Mouse (Mus musculus) embryonic facial prominence, embryonic 15.5 days (tissue): ENCODE measurements around the gene Cdk5rap1. TPM values are rescaled to one million over a fixed set of nuclear protein-coding genes. Genes with fewer than 3 reads are reported as not detected.
"Not testable (repeated sequence)": the region's sequence is repeated elsewhere in the genome, so short reads cannot be mapped to it uniquely, and the experiment has no call there.

Experiments
- ATAC-seq: fragments of 200-750 bp; cut with Nextera tagmentation; 2 replicates; pipeline ENCODE4 v1.8.0; 2017; ENCODE audit warnings: low read depth, moderate TSS enrichment; ENCODE audit not compliant: insufficient number of reproducible peaks, low FRiP score, low TSS enrichment
- H3K27ac ChIP-seq: fragments of 300-500 bp; sonication (generic); replicated peaks from 2 replicates; pipeline ENCODE4 v1.5.1; 2015; ENCODE audit warnings: mild to moderate bottlenecking, inconsistent platforms
- H3K27me3 ChIP-seq: fragments of 300-500 bp; sonication (generic); 2 replicates; pipeline ENCODE4 v1.6.1; 2015; ENCODE audit warnings: inconsistent platforms
- H3K36me3 ChIP-seq: fragments of 300-500 bp; sonication (generic); 2 replicates; pipeline ENCODE4 v1.6.1; 2015; ENCODE audit warnings: mild to moderate bottlenecking, inconsistent platforms
- H3K4me1 ChIP-seq: fragments of 300-500 bp; sonication (generic); 2 replicates; pipeline ENCODE4 v1.6.1; 2015; ENCODE audit warnings: inconsistent platforms
- H3K4me2 ChIP-seq: fragments of 300-500 bp; sonication (generic); replicated peaks from 2 replicates; pipeline ENCODE4 v1.6.1; 2015; ENCODE audit warnings: mild to moderate bottlenecking, inconsistent platforms
- H3K4me3 ChIP-seq: fragments of 300-500 bp; sonication (generic); replicated peaks from 2 replicates; pipeline ENCODE4 v1.5.1; 2015; ENCODE audit warnings: mild to moderate bottlenecking, inconsistent platforms
- H3K9ac ChIP-seq: fragments of 300-500 bp; sonication (generic); 2 replicates; pipeline ENCODE4 v1.6.1; 2015; ENCODE audit warnings: inconsistent platforms
- H3K9me3 ChIP-seq: fragments of 300-500 bp; sonication (generic); replicated peaks from 2 replicates; pipeline ENCODE4 v1.6.1; 2016; ENCODE audit warnings: inconsistent platforms
- WGBS: fragments of 180-500 bp; shearing (Covaris S2); methylation state at CpG from one replicate; pipeline ENCODE4 v1.1.7; 2015; 5-methylcytosine and 5-hydroxymethylcytosine counted together
- polyA plus RNA-seq: library from polyadenylated mRNA; unstranded; fragments of >200 nt; fragmentation: Nextera tagmentation; extraction: Ambion mirVana; gene quantifications from 2 replicates; pipeline ENCODE4 v1.2.1, GENCODE M21; 2015

Gene Cdk5rap1
- polyA plus RNA-seq, 1 experiment from 2014 or later: 21.1 TPM

GRCm38 (mm10) chr2:154373961-154374632, 1.3 kb upstream of the Cdk5rap1 start:
- H3K36me3 ChIP-seq: peaks cover 13% of the 10 kb centered on the region; the same call in 1 of the 2 replicates
- H3K27me3 ChIP-seq: no peaks in the 10 kb centered on the region
- no peak overlapping the region for H3K4me3 ChIP-seq
- no peaks in the 10 kb centered on the region for H3K9me3 ChIP-seq
- no peak overlapping the region for H3K27ac ChIP-seq
- no peak overlapping the region for H3K9ac ChIP-seq
- 56% methylated on average over 6 of the region's 6 CpGs for WGBS
- ATAC-seq: no peak
- no peak overlapping the region for H3K4me2 ChIP-seq
- peaks cover 8% of the 10 kb centered on the region; the same call in 1 of the 2 replicates for H3K4me1 ChIP-seq

- peak overlapping the region; percentile 72 for H3K4me2 ChIP-seq
- H3K4me3 ChIP-seq: peak overlapping the region; percentile 71
- H3K9me3 ChIP-seq: no peaks in the 10 kb centered on the region
- peaks cover 8% of the 10 kb centered on the region; the same call in 1 of the 2 replicates for H3K4me1 ChIP-seq
- no peaks in the 10 kb centered on the region for H3K27me3 ChIP-seq
- under 1% methylated on average over 42 of the region's 42 CpGs for WGBS
- peak overlapping the region; percentile 89 for H3K27ac ChIP-seq
- peaks cover 26% of the 10 kb centered on the region for H3K36me3 ChIP-seq
- H3K9ac ChIP-seq: peak overlapping the region; percentile 93
- ATAC-seq: peak; percentile 87; the same call in 1 of the 2 replicates
These were observed 520 bp downstream of the Cdk5rap1 start for GRCm38 (mm10) chr2:154372151-154372829.

- Histone ChIP-seq H3K27ac (no peak overlapping the region), H3K9me3 (no peaks in the 10 kb centered on the region), H3K36me3 (peaks cover 60% of the 10 kb centered on the region), H3K27me3 (no peaks in the 10 kb centered on the region), H3K9ac (no peak overlapping the region), H3K4me1 (0 out of 2 replicates have a peak, but pooled peaks cover 2% of the 10 kb centered on the region), H3K4me3 (no peak overlapping the region), H3K4me2 (no peak overlapping the region)
- no peak for ATAC-seq
- 87% methylated on average over 1 of the region's 1 CpGs for WGBS
These were observed 5.3 kb downstream of the Cdk5rap1 start for GRCm38 (mm10) chr2:154367510-154367909.

- peak overlapping the region; percentile 37 for H3K4me3 ChIP-seq
These were observed 18.8 kb downstream of the Cdk5rap1 start for GRCm38 (mm10) chr2:154354000-154354425.

GRCm38 (mm10) chr2:154348152-154348551, 24.7 kb downstream of the Cdk5rap1 start:
- H3K27me3 ChIP-seq: no peaks in the 10 kb centered on the region
- H3K36me3 ChIP-seq: peaks cover 57% of the 10 kb centered on the region
- no peak overlapping the region for H3K4me3 ChIP-seq
- ATAC-seq: no peak
- no peak overlapping the region for H3K4me2 ChIP-seq
- no peaks in the 10 kb centered on the region for H3K9me3 ChIP-seq
- WGBS: 90% methylated on average over 3 of the region's 3 CpGs
- no peak overlapping the region for H3K27ac ChIP-seq
- no peak overlapping the region for H3K9ac ChIP-seq
- H3K4me1 ChIP-seq: no peaks in the 10 kb centered on the region

More at GRCm38 (mm10) chr2:154354000-154354425, 18.8 kb downstream of the Cdk5rap1 start:
- H3K4me2 ChIP-seq: peak overlapping the region; percentile 30
- 74% methylated on average over 16 of the region's 19 CpGs for WGBS
- H3K27ac ChIP-seq: peak overlapping the region; percentile 52
- H3K9ac ChIP-seq, H3K9me3 ChIP-seq, ATAC-seq, H3K4me1 ChIP-seq, H3K27me3 ChIP-seq: not testable (repeated sequence)
- H3K36me3 ChIP-seq: peaks cover 25% of the 10 kb centered on the region

GRCm38 (mm10) chr2:154339356-154339755, 33.5 kb downstream of the Cdk5rap1 start:
- 71% methylated on average over 2 of the region's 2 CpGs for WGBS
- no peaks in the 10 kb centered on the region for H3K9me3 ChIP-seq
- H3K4me3 ChIP-seq: no peak overlapping the region
- no peak overlapping the region for H3K4me2 ChIP-seq
- peaks cover 37% of the 10 kb centered on the region; the same call in 1 of the 2 replicates for H3K36me3 ChIP-seq
- no peak overlapping the region for H3K27ac ChIP-seq
- H3K27me3 ChIP-seq: no peaks in the 10 kb centered on the region
- H3K4me1 ChIP-seq: no peaks in the 10 kb centered on the region
- ATAC-seq: no peak
- H3K9ac ChIP-seq: no peak overlapping the region

- Histone ChIP-seq H3K27me3 (no peaks in the 10 kb centered on the region), H3K27ac (no peak overlapping the region), H3K4me3 (no peak overlapping the region), H3K4me1 (no peaks in the 10 kb centered on the region), H3K4me2 (no peak overlapping the region), H3K9ac (no peak overlapping the region), H3K9me3 (no peaks in the 10 kb centered on the region), H3K36me3 (peaks cover 33% of the 10 kb centered on the region; the same call in 1 of the 2 replicates)
- WGBS: 75% methylated on average over 1 of the region's 1 CpGs
- no peak for ATAC-seq
These were observed 34.6 kb downstream of the Cdk5rap1 start for GRCm38 (mm10) chr2:154338161-154338560.

GRCm38 (mm10) chr2:154335572-154335971, 37.2 kb downstream of the Cdk5rap1 start:
- H3K4me2 ChIP-seq: no peak overlapping the region
- H3K27me3 ChIP-seq: no peaks in the 10 kb centered on the region
- H3K9ac ChIP-seq: no peak overlapping the region
- WGBS: 71% methylated on average over 4 of the region's 4 CpGs
- H3K4me3 ChIP-seq: no peak overlapping the region
- H3K9me3 ChIP-seq: no peaks in the 10 kb centered on the region
- no peak for ATAC-seq
- no peaks in the 10 kb centered on the region for H3K4me1 ChIP-seq
- H3K36me3 ChIP-seq: peaks cover 11% of the 10 kb centered on the region; the same call in 1 of the 2 replicates
- H3K27ac ChIP-seq: no peak overlapping the region

- no peak overlapping the region for H3K27ac ChIP-seq
- H3K9me3 ChIP-seq: no peaks in the 10 kb centered on the region
- 76% methylated on average over 3 of the region's 3 CpGs for WGBS
- no peak overlapping the region for H3K9ac ChIP-seq
- H3K4me1 ChIP-seq: no peaks in the 10 kb centered on the region
- no peaks in the 10 kb centered on the region for H3K27me3 ChIP-seq
- no peak overlapping the region for H3K4me2 ChIP-seq
- H3K36me3 ChIP-seq: no peaks in the 10 kb centered on the region
- no peak overlapping the region for H3K4me3 ChIP-seq
- ATAC-seq: no peak
These were observed 46.0 kb downstream of the Cdk5rap1 start for GRCm38 (mm10) chr2:154326852-154327251.

GRCm38 (mm10) chr2:154313771-154314170, 59.0 kb downstream of the Cdk5rap1 start:
- not testable (repeated sequence) for H3K4me1 ChIP-seq, H3K27ac ChIP-seq, H3K27me3 ChIP-seq, H3K36me3 ChIP-seq, H3K4me3 ChIP-seq, H3K9ac ChIP-seq, H3K9me3 ChIP-seq, ATAC-seq, H3K4me2 ChIP-seq
- 71% methylated on average over 5 of the region's 5 CpGs for WGBS

- not testable (repeated sequence) for H3K4me1 ChIP-seq, ATAC-seq, H3K27me3 ChIP-seq, H3K4me2 ChIP-seq, H3K36me3 ChIP-seq, H3K27ac ChIP-seq, H3K4me3 ChIP-seq, H3K9ac ChIP-seq, H3K9me3 ChIP-seq
- WGBS: 77% methylated on average over 4 of the region's 4 CpGs
These were observed 65.9 kb downstream of the Cdk5rap1 start, which contains the start of gene Bpifb9b for GRCm38 (mm10) chr2:154306927-154307326. Bpifb9b (plus strand) TSS chr2:154307227.
